Mouse (Mus musculus) Patski (cell line): ENCODE results near the gene Creld2. TPM values are rescaled to one million over a fixed set of nuclear protein-coding genes. Genes with fewer than 3 reads are reported as not detected.

Experiments used
- ATAC-seq: fragments of 100-300 bp; one replicate; pipeline ENCODE4 v1.8.0; 2021
- CTCF ChIA-PET: fragments of 350-600 bp; sonication (Branson Sonifier 250); formaldehyde crosslinking; loops from one replicate; lab custom pipeline; 2022; ENCODE audit warnings: inconsistent platforms; lab: Charles Lee
- POLR2A ChIA-PET: fragments of 350-600 bp; sonication (Branson Sonifier 250); formaldehyde crosslinking; loops from one replicate; lab custom pipeline; 2022; ENCODE audit warnings: antibody characterized with exemption, inconsistent platforms; lab: Charles Lee
- DNase-seq: peaks from one replicate; pipeline ENCODE4 v3.0.0-alpha.2; 2011; ENCODE audit warnings: low read depth, low spot score
- H3K27me3 ChIP-seq: fragments of 371-371 bp; one replicate; pipeline ENCODE4 v1.5.1; 2021
- CTCF ChIP-seq: fragments of 100-300 bp; IDR thresholded peaks from one replicate; pipeline ENCODE4 v1.5.1; 2021
- in situ Hi-C: fragments of 300-500 bp; cut with MboI; formaldehyde crosslinking; loops from 3 replicates; pipeline ENCODE4 v1.11.1; 2018; ENCODE audit warnings: low pct_unique_long_range_greater_than_20kb, mixed read lengths
- polyA plus RNA-seq: library from polyadenylated mRNA; unstranded; gene quantifications from one replicate; pipeline ENCODE4 v1.2.3, GENCODE M21; 2021

The Creld2 gene
- polyA plus RNA-seq, 1 experiment from 2014 or later, result 90.6 TPM

DNA sequence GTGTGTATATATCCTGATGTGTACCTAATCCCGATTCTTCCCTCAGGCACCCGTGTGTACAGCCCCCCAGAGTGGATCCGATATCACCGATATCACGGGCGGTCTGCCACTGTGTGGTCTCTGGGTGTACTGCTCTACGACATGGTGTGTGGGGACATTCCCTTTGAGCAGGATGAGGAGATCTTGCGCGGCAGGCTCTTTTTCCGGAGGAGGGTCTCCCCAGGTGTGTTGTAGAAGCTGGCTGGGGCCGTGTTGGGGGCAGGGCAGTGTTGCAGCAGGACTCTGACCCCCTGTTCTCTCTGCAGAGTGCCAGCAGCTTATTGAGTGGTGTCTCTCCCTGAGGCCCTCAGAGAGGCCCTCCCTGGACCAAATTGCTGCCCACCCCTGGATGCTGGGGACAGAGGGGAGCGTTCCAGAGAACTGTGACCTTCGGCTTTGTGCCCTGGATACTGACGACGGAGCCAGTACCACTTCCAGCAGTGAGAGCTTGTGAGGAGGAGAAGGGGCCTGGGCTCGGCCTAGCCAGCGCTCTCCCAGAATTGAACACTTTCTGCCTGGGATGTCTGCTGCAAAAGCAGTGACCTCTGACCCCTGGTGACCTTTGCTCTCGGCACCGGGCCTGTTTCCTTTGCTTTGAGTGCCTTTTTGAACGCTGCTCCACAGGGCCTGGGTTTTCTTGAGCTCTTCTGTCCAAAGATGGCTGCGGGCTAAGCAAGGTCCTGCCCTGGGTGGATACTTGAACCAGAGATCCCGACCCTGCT, 45.0 kb downstream of the Creld2 start:
- DNase-seq (no peak), ATAC-seq (no peak)
- in situ Hi-C loops, result no loop called here
- no peaks in the 10 kb centered on the region for H3K27me3 ChIP-seq
- TF ChIP-seq CTCF, result no peak
- ChIA-PET CTCF (interaction anchor here (0.9 to 2.5 kb wide), 7 partner anchors 12 to 57 kb away, joined by 3 to 20 read pairs (median 4); no protein-coding TSS in a partner anchor), POLR2A (interaction anchor here (1.0 to 5.3 kb wide), 7 partner anchors 9 to 34 kb away, joined by 3 to 44 read pairs (median 6); no protein-coding TSS in a partner anchor)

DNA sequence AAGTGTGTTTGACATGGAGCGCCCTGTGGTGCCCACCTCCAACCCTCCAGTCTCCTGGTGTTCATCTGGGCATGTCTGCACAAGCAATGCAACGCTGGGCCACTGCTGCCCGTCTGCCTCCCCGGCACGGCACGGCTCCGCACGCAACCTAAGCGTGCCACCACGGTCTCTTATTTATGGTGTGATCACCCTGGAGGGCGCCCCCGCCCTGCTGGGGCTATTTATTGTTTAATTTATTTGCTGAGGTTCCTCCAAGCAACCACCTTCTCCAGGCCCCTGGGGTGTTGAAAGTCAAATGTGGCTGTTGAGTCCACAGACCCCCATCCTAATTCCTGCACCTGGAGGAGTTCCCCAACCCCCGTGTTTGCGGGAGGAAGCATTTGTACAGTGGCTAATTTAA, 45.6 kb downstream of the Creld2 start:
- in situ Hi-C loops, result no loop called here
- POLR2A ChIA-PET, result interaction anchor here (0.8 to 5.3 kb wide), 6 partner anchors 8 to 34 kb away, joined by 3 to 44 read pairs (median 4); no protein-coding TSS in a partner anchor
- ATAC-seq, result no peak
- TF ChIP-seq CTCF, result no peak
- H3K27me3 ChIP-seq, result no peaks in the 10 kb centered on the region
- DNase-seq, result no peak
- CTCF ChIA-PET, result interaction anchor here (1.2 to 2.5 kb wide), 4 partner anchors 11 to 57 kb away, joined by 3 to 18 read pairs (median 6); no protein-coding TSS in a partner anchor

DNA sequence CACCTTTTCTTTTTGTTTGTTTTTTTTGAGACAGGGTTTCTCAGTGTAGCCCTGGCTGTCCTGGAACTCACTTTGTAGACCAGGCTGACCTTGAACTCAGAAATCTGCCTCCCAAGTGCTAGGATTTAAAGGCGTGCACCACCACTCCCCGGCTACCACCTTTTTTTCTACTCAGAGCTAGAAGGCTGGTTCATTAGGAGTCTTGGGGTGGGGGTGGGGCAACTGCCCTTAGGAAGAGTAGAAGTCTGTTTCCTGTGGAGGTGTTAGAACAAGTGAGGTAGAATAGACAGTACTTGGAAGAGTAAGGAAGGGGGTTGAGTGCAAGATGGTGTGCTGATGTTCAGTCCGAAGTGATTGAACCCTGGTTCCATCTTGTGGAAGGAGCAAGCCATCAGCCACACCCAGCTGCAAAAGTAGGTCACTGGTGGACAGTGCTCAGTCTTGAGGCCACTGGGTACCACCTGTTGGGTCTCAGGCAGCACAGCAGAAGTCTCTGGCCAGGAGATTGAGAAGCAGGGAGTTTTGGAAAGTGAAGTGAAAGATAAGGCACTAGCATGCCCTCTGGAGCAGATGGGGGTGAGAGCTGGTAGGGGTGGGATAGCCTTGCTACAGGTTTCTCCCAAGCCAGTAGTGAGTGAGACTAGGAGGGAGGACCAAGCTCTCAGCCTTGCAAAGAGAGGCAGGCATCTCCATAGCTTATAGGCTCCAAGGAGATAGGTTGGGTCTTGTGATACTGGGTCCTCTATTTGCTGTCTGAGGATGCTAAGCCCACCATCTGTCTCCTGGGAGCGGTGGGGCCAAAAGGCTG, 46.6 kb downstream of the Creld2 start:
- no peaks in the 10 kb centered on the region for H3K27me3 ChIP-seq
- ATAC-seq (no peak), DNase-seq (no peak)
- POLR2A ChIA-PET, result interaction anchor here (0.9 to 5.3 kb wide), 8 partner anchors 7 to 71 kb away, joined by 3 to 44 read pairs (median 4); no protein-coding TSS in a partner anchor
- TF ChIP-seq CTCF, result no peak
- CTCF ChIA-PET, result interaction anchor here (1.1 to 3.2 kb wide), 4 partner anchors 10 to 38 kb away, joined by 3 to 23 read pairs (median 6); no protein-coding TSS in a partner anchor
- in situ Hi-C loops, result no loop called here

DNA sequence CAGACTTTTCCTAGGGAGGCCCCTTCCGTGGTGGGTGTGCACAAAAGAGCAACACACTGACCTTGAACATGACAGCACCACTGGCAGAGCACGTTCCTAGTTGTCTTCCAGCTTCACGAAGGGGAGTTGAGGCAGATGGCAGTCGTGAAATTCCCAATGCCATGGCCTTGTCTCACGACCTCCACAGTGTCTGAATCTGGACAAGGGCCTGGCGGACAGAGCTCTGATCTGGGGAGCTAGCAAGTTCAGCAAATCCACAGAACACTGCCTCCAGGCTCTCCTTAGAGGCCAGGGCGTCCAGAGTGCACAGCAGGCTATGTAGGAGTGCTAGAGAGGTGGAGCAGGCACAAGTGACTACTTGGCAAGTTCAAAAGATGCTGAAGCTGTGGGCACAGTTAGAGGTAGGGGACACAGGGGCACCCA, 47.5 kb downstream of the Creld2 start:
- POLR2A ChIA-PET, result interaction anchor here (1.3 to 5.3 kb wide), 4 partner anchors 8 to 39 kb away, joined by 3 to 44 read pairs (median 12); no protein-coding TSS in a partner anchor
- CTCF ChIA-PET, result interaction anchor here (1.1 to 3.2 kb wide), 5 partner anchors 9 to 55 kb away, joined by 3 to 23 read pairs (median 4); no protein-coding TSS in a partner anchor
- in situ Hi-C loops, result no loop called here
- DNase-seq, result no peak
- no peak for TF ChIP-seq CTCF
- no peaks in the 10 kb centered on the region for H3K27me3 ChIP-seq
- peak; percentile 0 for ATAC-seq

DNA sequence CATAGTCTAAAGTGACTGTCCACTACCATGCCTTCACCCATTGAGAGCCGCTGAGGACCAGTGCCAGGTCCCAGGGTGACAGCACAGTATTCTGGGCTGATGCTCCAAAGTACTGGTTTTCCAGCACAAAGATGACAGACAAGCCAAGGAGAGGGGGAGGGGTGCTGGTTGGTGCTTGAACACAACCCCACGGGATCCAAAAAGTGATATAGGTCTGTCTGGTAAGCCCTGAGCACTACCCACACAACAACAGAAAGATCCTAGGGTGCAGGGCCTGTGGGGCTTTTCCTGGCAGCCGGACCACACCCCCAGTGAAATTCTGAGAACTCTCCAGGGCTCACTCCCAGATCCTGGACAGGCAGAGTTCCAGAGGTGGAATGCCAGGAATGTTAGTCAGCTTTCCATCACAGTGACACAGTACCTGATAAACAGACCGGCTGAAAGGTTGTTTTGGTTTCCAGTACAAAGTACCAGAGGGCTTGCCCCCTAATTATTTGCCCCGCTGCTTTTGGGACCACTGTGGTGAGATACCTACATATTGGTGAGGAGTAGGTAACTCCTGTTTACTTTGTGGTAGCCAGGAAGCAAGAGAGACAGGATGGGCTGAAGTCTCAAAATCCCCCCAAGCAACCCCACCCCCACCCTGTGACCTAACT, 48.0 kb downstream of the Creld2 start:
- CTCF ChIA-PET, result interaction anchor here (1.5 to 3.2 kb wide), 4 partner anchors 9 to 55 kb away, joined by 3 to 23 read pairs (median 6); no protein-coding TSS in a partner anchor
- POLR2A ChIA-PET, result interaction anchor here (0.6 to 5.3 kb wide), 7 partner anchors 9 to 488 kb away, joined by 3 to 44 read pairs (median 3); no protein-coding TSS in a partner anchor
- H3K27me3 ChIP-seq, result no peaks in the 10 kb centered on the region
- ATAC-seq (peak; percentile 46), DNase-seq (no peak)
- in situ Hi-C loops, result no loop called here
- no peak for TF ChIP-seq CTCF

DNA sequence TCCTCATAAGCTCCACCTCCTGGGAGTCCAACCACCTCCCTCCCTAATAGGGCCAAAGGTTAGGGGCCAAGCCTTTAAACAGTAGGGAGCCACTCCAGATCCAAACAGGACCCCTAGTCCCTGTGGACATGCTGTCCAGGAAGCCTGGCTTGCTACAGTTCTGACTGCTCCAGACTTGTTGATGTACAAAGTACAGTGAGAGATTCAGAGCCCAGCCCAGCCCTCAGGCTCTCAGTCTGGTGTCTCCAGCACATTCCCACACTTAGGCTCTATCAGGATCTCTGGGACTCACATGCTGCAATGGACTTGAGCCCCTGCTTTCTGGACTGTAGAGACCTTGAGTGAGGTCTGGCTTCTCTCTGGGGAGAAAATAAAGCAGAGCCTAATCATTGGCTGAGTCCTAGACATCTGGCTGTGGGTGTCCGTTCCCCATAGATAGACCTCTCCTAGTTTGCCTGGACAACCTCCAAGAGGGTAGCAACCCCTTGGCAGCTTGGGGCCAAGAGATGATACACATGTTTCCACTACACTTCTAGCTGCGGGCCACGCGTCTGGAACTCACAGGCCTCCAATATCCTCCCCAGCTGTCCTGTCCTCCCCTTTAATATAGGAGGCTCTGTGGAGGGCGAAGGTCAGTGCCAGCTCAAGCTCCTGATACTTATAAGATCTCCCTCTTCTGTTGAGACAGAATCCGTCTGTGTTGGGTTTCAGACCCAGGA, 48.7 kb downstream of the Creld2 start:
- ATAC-seq (peak; percentile 32), DNase-seq (no peak)
- no peak for TF ChIP-seq CTCF
- in situ Hi-C loops, result no loop called here
- CTCF ChIA-PET, result interaction anchor here (1.5 to 3.2 kb wide), 3 partner anchors 8 to 54 kb away, joined by 3 to 23 read pairs (median 8); no protein-coding TSS in a partner anchor
- POLR2A ChIA-PET, result interaction anchor here (0.6 to 5.3 kb wide), 5 partner anchors 13 to 488 kb away, joined by 3 to 44 read pairs (median 3); no protein-coding TSS in a partner anchor
- H3K27me3 ChIP-seq, result no peaks in the 10 kb centered on the region

DNA sequence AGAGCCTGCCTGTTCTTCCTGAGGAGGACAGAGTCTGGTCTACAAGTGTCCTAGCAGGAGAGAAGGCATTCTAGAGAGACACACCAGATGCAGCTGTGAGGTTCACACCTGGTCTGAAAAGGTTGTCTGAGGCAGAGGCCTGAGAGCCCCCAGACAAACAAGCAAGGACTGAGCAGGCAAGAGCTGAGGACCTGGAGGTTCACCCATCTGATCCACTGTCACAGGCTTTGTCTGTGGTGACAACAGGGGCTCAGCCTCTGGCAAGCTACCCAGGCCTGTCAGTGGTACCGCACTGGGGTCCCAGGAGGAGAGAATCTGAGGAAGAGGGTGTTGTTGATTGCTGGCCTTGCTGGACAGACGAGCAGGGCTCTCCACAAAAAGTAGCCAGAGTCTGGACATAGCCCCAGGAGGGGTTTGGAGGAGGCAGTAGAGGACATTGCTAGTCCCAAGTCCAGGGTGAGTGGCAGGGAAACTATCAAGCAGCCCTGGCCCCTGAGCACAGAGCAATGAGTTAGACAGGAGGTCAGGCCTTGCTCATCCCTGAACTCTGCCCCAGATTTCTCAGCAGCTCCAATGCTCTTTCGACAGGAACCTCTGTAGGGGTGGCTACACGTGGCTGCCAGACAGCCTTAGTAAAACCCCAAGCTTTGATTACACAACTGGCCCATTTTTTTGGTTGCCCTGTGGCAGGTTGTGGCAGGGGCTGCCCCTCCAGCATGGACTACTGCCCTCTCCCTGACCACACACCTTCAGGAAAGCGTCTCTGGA, 51.2 kb downstream of the Creld2 start:
- POLR2A ChIA-PET, result interaction anchor here (0.8 to 1.5 kb wide), 4 partner anchors 9 to 43 kb away, joined by 4 to 5 read pairs (median 4); no protein-coding TSS in a partner anchor
- in situ Hi-C loops, result no loop called here
- DNase-seq, result no peak
- ATAC-seq, result no peak
- no peaks in the 10 kb centered on the region for H3K27me3 ChIP-seq
- CTCF ChIA-PET, result interaction anchor here (1.2 to 2.3 kb wide), 2 partner anchors 41 to 46 kb away, joined by 3 to 17 read pairs; no protein-coding TSS in a partner anchor
- no peak for TF ChIP-seq CTCF

DNA sequence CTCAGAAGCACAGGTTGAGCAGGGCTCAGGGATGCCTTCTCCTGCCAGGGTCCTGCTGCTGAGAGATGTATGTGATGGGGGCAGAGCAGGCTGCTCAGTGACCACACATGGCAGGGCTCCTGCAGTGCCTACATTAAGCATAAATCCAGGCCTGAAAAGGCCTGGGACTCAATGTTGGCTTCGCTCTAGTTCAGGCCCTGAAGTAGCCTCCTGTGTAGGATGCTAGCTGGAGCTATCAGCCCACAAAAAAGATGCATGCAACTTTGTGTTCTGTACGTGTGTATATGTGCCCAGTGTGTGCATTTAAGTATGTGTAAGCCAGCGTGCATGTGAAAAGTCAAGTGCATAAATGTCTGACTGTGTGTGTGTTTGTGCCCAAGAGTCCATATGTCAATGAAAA, 54.6 kb downstream of the Creld2 start:
- POLR2A ChIA-PET, result interaction anchor here (1.1 kb wide), 1 partner anchor 10 kb away, joined by 6 read pairs; no protein-coding TSS in a partner anchor
- no peaks in the 10 kb centered on the region for H3K27me3 ChIP-seq
- DNase-seq (no peak), ATAC-seq (no peak)
- TF ChIP-seq CTCF, result no peak
- in situ Hi-C loops, result no loop called here
- CTCF ChIA-PET, result interaction anchor here (1.1 to 6.7 kb wide), 2 partner anchors 18 to 44 kb away, joined by 3 to 82 read pairs; no protein-coding TSS in a partner anchor
